Mouse (Mus musculus): Measurements from ENCODE around the gene Dop1a.

DNA sequence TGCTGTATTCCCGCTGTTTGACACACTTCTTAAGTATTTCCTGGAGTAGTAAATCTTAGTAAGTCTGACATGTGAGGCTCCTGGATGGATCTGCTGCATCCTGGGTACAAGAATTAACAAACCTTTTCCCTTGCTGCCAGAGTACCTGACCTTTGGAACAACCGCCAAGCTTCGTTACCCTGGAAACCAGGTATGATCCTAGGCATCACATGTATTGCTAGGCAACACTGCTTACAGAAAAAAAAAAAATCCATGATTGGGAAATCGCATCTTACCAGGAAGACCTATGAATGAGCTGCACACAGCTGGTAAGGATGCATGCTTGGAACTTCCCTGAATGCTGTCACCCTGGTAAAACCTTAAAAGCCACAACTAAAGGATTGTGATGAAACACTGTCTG, 24.7 kb upstream of the Dop1a start:
- TF ChIP-seq CTCF (IDR thresholded peaks at IDR 0.05; ENCODE audit: low read depth, low read length) (no peak), POLR2A (IDR thresholded peaks at IDR 0.05; ENCODE audit: borderline replicate concordance, low read depth, low read length) (no peak)
